Mouse (Mus musculus) intestine, postnatal 0 days (tissue): ENCODE results near the gene Lgi1. TPM values are rescaled to one million over a fixed set of nuclear protein-coding genes. Genes with fewer than 3 reads are reported as not detected.
A peak's percentile ranks its signal among the peaks of the same experiment; 100 is the strongest.

Experiments
- ATAC-seq: fragments of 200-750 bp; cut with Nextera tagmentation; 2 replicates; pipeline ENCODE4 v1.8.0; 2017; ENCODE audit warnings: mild to moderate bottlenecking, moderate TSS enrichment, moderate library complexity
- H3K27ac ChIP-seq: fragments of 300-500 bp; sonication (generic); 2 replicates; pipeline ENCODE4 v1.5.1; 2014; ENCODE audit warnings: mild to moderate bottlenecking, low read depth, low read length, moderate library complexity
- H3K27me3 ChIP-seq: fragments of 300-500 bp; sonication (generic); replicated peaks from 2 replicates; pipeline ENCODE4 v1.6.1; 2014; ENCODE audit warnings: low read length, mixed read lengths; ENCODE audit not compliant: control insufficient read depth, insufficient read depth
- H3K36me3 ChIP-seq: fragments of 300-500 bp; sonication (generic); 2 replicates; pipeline ENCODE4 v1.6.1; 2014; ENCODE audit warnings: mild to moderate bottlenecking, moderate library complexity; ENCODE audit not compliant: control insufficient read depth, insufficient read depth
- H3K4me1 ChIP-seq: fragments of 300-500 bp; sonication (generic); replicated peaks from 2 replicates; pipeline ENCODE4 v1.6.1; 2014; ENCODE audit warnings: antibody characterized with exemption, low read length, mixed read lengths; ENCODE audit not compliant: control insufficient read depth, insufficient read depth
- H3K4me2 ChIP-seq: fragments of 300-500 bp; sonication (generic); replicated peaks from 2 replicates; pipeline ENCODE4 v1.6.1; 2014; ENCODE audit warnings: low read depth, mild to moderate bottlenecking, moderate library complexity
- H3K4me3 ChIP-seq: fragments of 300-500 bp; sonication (generic); 2 replicates; pipeline ENCODE4 v1.5.1; 2014; ENCODE audit warnings: low read depth, low read length
- H3K9ac ChIP-seq: fragments of 300-500 bp; sonication (generic); 2 replicates; pipeline ENCODE4 v1.6.1; 2014; ENCODE audit warnings: mild to moderate bottlenecking, low read depth, low read length
- H3K9me3 ChIP-seq: fragments of 300-500 bp; sonication (generic); 2 replicates; pipeline ENCODE4 v1.6.1; 2016; ENCODE audit warnings: mixed run types; ENCODE audit not compliant: control insufficient read depth
- CTCF ChIP-seq: sonication (generic); IDR thresholded peaks from 2 replicates; pipeline ENCODE4 v1.5.1; 2016; ENCODE audit warnings: low read depth, mild to moderate bottlenecking, control low read depth, antibody characterized with exemption, moderate library complexity
- WGBS: fragments of 180-500 bp; shearing (Covaris S2); extraction: QIAGEN DNeasy Blood & Tissue Kit; methylation state at CpG from one replicate; pipeline ENCODE4 v1.1.7; 2014; 5-methylcytosine and 5-hydroxymethylcytosine counted together
- polyA plus RNA-seq: library from polyadenylated mRNA; unstranded; fragments of >200 nt; fragmentation: Nextera tagmentation; extraction: Ambion mirVana; gene quantifications from 2 replicates; pipeline ENCODE4 v1.2.1, GENCODE M21; 2015

Lgi1 gene
- polyA plus RNA-seq, 1 experiment from 2014 or later: 0.91 TPM

GRCm38 (mm10) chr19:38258651-38259065, 5.7 kb upstream of the Lgi1 start:
- Histone ChIP-seq H3K27ac (no peak overlapping the region), H3K4me3 (no peak overlapping the region), H3K4me1 (no peaks in the 10 kb centered on the region), H3K4me2 (no peak overlapping the region), H3K36me3 (no peaks in the 10 kb centered on the region), H3K9ac (no peak overlapping the region), H3K27me3 (peaks cover 8% of the 10 kb centered on the region; the same call in 1 of the 2 replicates), H3K9me3 (no peaks in the 10 kb centered on the region)
- no peak for TF ChIP-seq CTCF
- no peak for ATAC-seq
- 79% methylated on average over 3 of the region's 3 CpGs for WGBS

- Histone ChIP-seq H3K9me3 (no peaks in the 10 kb centered on the region), H3K4me3 (no peak overlapping the region), H3K27me3 (peaks cover 16% of the 10 kb centered on the region; the same call in 1 of the 2 replicates), H3K36me3 (no peaks in the 10 kb centered on the region), H3K4me1 (no peaks in the 10 kb centered on the region), H3K9ac (no peak overlapping the region), H3K4me2 (no peak overlapping the region), H3K27ac (no peak overlapping the region)
- ATAC-seq: no peak
- no peak for TF ChIP-seq CTCF
- WGBS: 90% methylated on average over 3 of the region's 3 CpGs
Observed at GRCm38 (mm10) chr19:38259436-38259835, 4.9 kb upstream of the Lgi1 start.

- no peaks in the 10 kb centered on the region for H3K36me3 ChIP-seq
- no peak overlapping the region for H3K4me3 ChIP-seq
- peaks cover 24% of the 10 kb centered on the region; the same call in 1 of the 2 replicates for H3K27me3 ChIP-seq
- ATAC-seq: no peak
- H3K9me3 ChIP-seq: no peaks in the 10 kb centered on the region
- 44% methylated on average over 4 of the region's 4 CpGs for WGBS
- no peak overlapping the region for H3K9ac ChIP-seq
- H3K27ac ChIP-seq: no peak overlapping the region
- H3K4me2 ChIP-seq: no peak overlapping the region
- no peaks in the 10 kb centered on the region for H3K4me1 ChIP-seq
- no peak for TF ChIP-seq CTCF
Observed at GRCm38 (mm10) chr19:38260346-38260745, 4.0 kb upstream of the Lgi1 start.

GRCm38 (mm10) chr19:38261351-38261750, 3.0 kb upstream of the Lgi1 start:
- no peak overlapping the region for H3K4me3 ChIP-seq
- no peaks in the 10 kb centered on the region for H3K9me3 ChIP-seq
- peaks cover 24% of the 10 kb centered on the region; the same call in 1 of the 2 replicates for H3K27me3 ChIP-seq
- H3K9ac ChIP-seq: no peak overlapping the region
- H3K27ac ChIP-seq: no peak overlapping the region
- 88% methylated on average over 5 of the region's 5 CpGs for WGBS
- no peak for TF ChIP-seq CTCF
- H3K36me3 ChIP-seq: no peaks in the 10 kb centered on the region
- no peak for ATAC-seq
- no peaks in the 10 kb centered on the region for H3K4me1 ChIP-seq
- H3K4me2 ChIP-seq: no peak overlapping the region

- no peak overlapping the region for H3K4me3 ChIP-seq
- peak; percentile 66 for TF ChIP-seq CTCF
- H3K27ac ChIP-seq: no peak overlapping the region
- WGBS: 23% methylated on average over 14 of the region's 14 CpGs
- no peak overlapping the region for H3K4me2 ChIP-seq
- ATAC-seq: no peak
- H3K9ac ChIP-seq: no peak overlapping the region
- peaks cover 24% of the 10 kb centered on the region; the same call in 1 of the 2 replicates for H3K27me3 ChIP-seq
- no peaks in the 10 kb centered on the region for H3K9me3 ChIP-seq
- no peaks in the 10 kb centered on the region for H3K36me3 ChIP-seq
- no peaks in the 10 kb centered on the region for H3K4me1 ChIP-seq
Observed at GRCm38 (mm10) chr19:38263829-38264504, 369 bp upstream of the Lgi1 start.

GRCm38 (mm10) chr19:38265767-38266166, 1.4 kb downstream of the Lgi1 start:
- Histone ChIP-seq H3K27me3 (peaks cover 24% of the 10 kb centered on the region; the same call in 1 of the 2 replicates), H3K4me3 (no peak overlapping the region), H3K9ac (no peak overlapping the region), H3K4me1 (no peaks in the 10 kb centered on the region), H3K4me2 (no peak overlapping the region), H3K9me3 (no peaks in the 10 kb centered on the region), H3K27ac (no peak overlapping the region), H3K36me3 (no peaks in the 10 kb centered on the region)
- no peak for ATAC-seq
- TF ChIP-seq CTCF: no peak
- 88% methylated on average over 5 of the region's 5 CpGs for WGBS

GRCm38 (mm10) chr19:38267469-38267868, 3.1 kb downstream of the Lgi1 start:
- H3K9ac ChIP-seq: no peak overlapping the region
- H3K4me3 ChIP-seq: no peak overlapping the region
- H3K27ac ChIP-seq: no peak overlapping the region
- no peaks in the 10 kb centered on the region for H3K36me3 ChIP-seq
- H3K9me3 ChIP-seq: no peaks in the 10 kb centered on the region
- no peak for TF ChIP-seq CTCF
- no peak for ATAC-seq
- no peaks in the 10 kb centered on the region for H3K4me1 ChIP-seq
- WGBS: 82% methylated on average over 5 of the region's 5 CpGs
- H3K27me3 ChIP-seq: peaks cover 24% of the 10 kb centered on the region; the same call in 1 of the 2 replicates
- no peak overlapping the region for H3K4me2 ChIP-seq
